Mouse (Mus musculus) ES-E14 (cell line): ENCODE data around the gene Calcoco2. TPM values are rescaled to one million over a fixed set of nuclear protein-coding genes. Genes with fewer than 3 reads are reported as not detected.
"Not testable (repeated sequence)": the region's sequence is repeated elsewhere in the genome, so short reads cannot be mapped to it uniquely, and the experiment has no call there.

Experiments used
- DNase-seq: peaks from one replicate; pipeline ENCODE4 v3.0.0-alpha.2; 2013; ENCODE audit warnings: low read depth, low spot score
- H3K27ac ChIP-seq: 2 replicates; pipeline ENCODE4 v1.5.1; 2012; ENCODE audit warnings: low read depth, mild to moderate bottlenecking, low read length, moderate library complexity, mixed read lengths; ENCODE audit not compliant: poor library complexity, insufficient read depth, severe bottlenecking
- H3K36me3 ChIP-seq: 2 replicates; pipeline ENCODE4 v1.6.1; 2012; ENCODE audit warnings: mild to moderate bottlenecking, low read length, moderate library complexity, mixed read lengths; ENCODE audit not compliant: control insufficient read depth, poor library complexity, insufficient read depth, severe bottlenecking
- H3K4me1 ChIP-seq, 2 experiments: fragments of 150-350 bp in 1 of 2; sonication (generic) in 1 of 2; 2 replicates each; pipeline ENCODE4 v1.6.1; 2012; ENCODE audit warnings: low read length in 2 of 2, mild to moderate bottlenecking in 1 of 2, mixed read lengths in 1 of 2; ENCODE audit not compliant: control insufficient read depth in 2 of 2, insufficient read depth in 2 of 2, poor library complexity in 1 of 2
- H3K4me3 ChIP-seq, 2 experiments: fragments of 150-350 bp in 1 of 2; sonication (generic) in 1 of 2; 2 replicates each; pipeline ENCODE4 v1.5.1; 2012; ENCODE audit warnings: low read length in 2 of 2, low read depth in 1 of 2, mild to moderate bottlenecking in 1 of 2, mixed read lengths in 1 of 2; ENCODE audit not compliant: insufficient read depth in 1 of 2, poor library complexity in 1 of 2, severe bottlenecking in 1 of 2
- H3K9ac ChIP-seq: 2 replicates; pipeline ENCODE4 v1.6.1; 2012; ENCODE audit warnings: low read depth, mild to moderate bottlenecking, low read length, mixed read lengths; ENCODE audit not compliant: poor library complexity, insufficient read depth, severe bottlenecking
- H3K9me3 ChIP-seq: fragments of 150-350 bp; sonication (generic); 2 replicates; pipeline ENCODE4 v1.6.1; 2012; ENCODE audit warnings: low read depth, mild to moderate bottlenecking, low read length; ENCODE audit not compliant: control insufficient read depth, insufficient read depth
- CHD2 ChIP-seq: IDR thresholded peaks from 2 replicates; pipeline ENCODE4 v1.6.1; 2014; ENCODE audit warnings: mild to moderate bottlenecking, low read depth, low read length, inconsistent platforms
- HCFC1 ChIP-seq: IDR thresholded peaks from 2 replicates; pipeline ENCODE4 v1.6.1; 2012; ENCODE audit warnings: low read length, inconsistent platforms, borderline replicate concordance; ENCODE audit not compliant: insufficient read depth
- MAFK ChIP-seq: IDR thresholded peaks from 2 replicates; pipeline ENCODE4 v1.6.1; 2014; ENCODE audit warnings: mild to moderate bottlenecking, low read depth, low read length, inconsistent platforms; ENCODE audit not compliant: insufficient read depth
- ZC3H11A ChIP-seq: IDR thresholded peaks from 2 replicates; pipeline ENCODE4 v1.6.1; 2012; ENCODE audit warnings: low read depth, mild to moderate bottlenecking, inconsistent platforms, low read length, borderline replicate concordance
- ZNF384 ChIP-seq: IDR thresholded peaks from 2 replicates; pipeline ENCODE4 v1.6.1; 2012; ENCODE audit warnings: low read depth, low read length, inconsistent platforms
- in situ Hi-C, 2 experiments: fragments of 600-800 bp; cut with MboI; formaldehyde crosslinking; loops; one replicate each; pipeline ENCODE4 v1.15.1; 2025; ENCODE audit warnings: low sequenced_read_pairs in 2 of 2, inconsistent platforms in 1 of 2; ENCODE audit not compliant: unreplicated experiment in 2 of 2
- total RNA-seq: library from RNA; depleted of rRNA; stranded (reverse); fragments of 300-350 nt; gene quantifications from 2 replicates; pipeline ENCODE4 v1.2.3, GENCODE M21; 2012

Gene Calcoco2
- total RNA-seq, 1 experiment, result 160 TPM

DNA sequence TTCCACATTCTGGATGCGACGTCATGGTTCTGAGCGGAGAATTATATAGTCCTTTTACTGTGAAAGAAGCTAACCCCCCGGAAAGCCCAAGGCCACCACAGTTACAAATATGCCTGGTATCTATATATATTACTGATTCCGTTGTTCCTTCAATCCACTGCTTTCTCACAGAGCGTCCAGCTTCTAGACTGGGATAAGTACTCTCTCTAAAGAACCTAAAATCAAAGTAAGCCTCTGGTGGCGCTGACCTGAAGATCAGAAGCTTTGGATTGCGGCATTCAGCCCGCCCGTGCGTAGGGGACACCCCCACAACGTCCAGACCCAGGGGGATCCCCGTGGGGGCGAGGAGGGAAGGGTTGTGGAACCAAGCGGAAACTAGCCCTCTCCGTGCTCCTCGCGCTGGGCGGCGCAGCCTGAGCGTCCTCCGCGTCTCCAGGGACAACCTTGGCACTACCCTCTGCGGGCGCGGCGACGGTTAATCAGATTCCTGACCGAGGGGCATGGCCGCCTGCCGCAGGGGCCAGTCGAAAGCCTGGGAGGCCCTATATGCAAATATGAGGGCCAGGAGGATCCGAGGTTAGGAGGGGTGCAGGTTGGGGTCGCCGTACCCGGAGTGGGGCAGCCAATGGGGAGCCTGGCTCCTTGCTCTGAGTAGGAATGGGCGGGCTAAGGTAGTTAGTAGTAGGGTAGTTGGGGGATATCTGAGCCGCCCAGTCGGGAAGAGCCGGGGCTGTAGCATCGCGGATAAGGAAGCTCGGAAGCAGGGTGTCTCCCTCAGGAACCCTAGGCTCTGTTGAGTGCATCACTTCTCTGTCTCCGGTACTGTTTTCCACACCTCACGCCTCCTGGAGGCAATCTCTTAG lies 12.5 kb upstream of the Calcoco2 start:
- DNase-seq, result no peak
- Histone ChIP-seq H3K9me3 (no peaks in the 10 kb centered on the region), H3K9ac (peak overlapping the region; percentile 33), H3K4me3 (peak overlapping the region; percentile 52 to 67), H3K36me3 (no peaks in the 10 kb centered on the region), H3K4me1 (peaks cover 5 to 6% of the 10 kb centered on the region in 2 experiments; a peak in 3 of 4 replicates), H3K27ac (no peak overlapping the region)
- in situ Hi-C loops, result no loop called here
- TF ChIP-seq MAFK (no peak), HCFC1 (no peak), ZC3H11A (no peak), CHD2 (no peak), ZNF384 (no peak)

DNA sequence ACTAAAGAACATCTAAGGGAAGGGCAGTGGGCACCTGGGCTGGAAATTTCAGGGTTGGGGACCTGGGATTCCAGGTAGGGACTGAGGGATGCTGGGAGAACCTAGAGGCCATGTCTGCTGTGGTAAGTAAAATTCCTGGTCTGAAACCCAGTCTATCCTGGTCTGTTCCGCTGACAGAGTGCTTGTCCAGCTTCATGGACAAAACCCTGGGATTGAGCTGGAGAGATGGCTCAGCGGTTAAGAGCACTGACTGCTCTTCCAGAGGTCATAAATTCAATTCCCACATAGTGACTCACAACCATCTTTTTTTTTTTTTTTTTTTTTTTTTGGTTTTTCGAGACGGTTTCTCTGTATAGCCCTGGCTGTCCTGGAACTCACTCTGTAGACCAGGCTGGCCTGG lies 11.0 kb upstream of the Calcoco2 start:
- in situ Hi-C loops, H3K27ac ChIP-seq, H3K4me3 ChIP-seq, H3K4me1 ChIP-seq, H3K9me3 ChIP-seq, DNase-seq, H3K36me3 ChIP-seq, H3K9ac ChIP-seq: not testable (repeated sequence)

DNA sequence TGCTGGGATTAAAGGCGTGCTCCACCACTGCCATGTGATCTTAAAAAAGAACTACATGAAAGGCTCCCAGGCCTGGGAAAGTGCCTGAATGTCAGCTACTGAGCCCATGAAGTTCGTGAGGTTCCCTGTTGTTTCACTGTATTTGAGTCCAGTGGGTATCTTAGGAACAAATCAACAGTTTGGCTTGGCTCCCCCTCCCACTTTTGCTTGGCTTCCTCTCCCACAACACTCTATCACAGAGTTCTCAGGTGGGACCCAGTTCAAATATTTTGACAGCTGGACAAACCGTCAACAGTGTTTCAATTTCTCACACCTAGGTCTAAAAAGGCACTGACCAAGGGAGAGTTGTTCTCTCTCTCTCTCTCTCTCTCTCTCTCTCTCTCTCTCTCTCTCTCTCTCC lies 7.6 kb upstream of the Calcoco2 start:
- H3K4me3 ChIP-seq, result no peak overlapping the region
- in situ Hi-C loops, result no loop called here

DNA sequence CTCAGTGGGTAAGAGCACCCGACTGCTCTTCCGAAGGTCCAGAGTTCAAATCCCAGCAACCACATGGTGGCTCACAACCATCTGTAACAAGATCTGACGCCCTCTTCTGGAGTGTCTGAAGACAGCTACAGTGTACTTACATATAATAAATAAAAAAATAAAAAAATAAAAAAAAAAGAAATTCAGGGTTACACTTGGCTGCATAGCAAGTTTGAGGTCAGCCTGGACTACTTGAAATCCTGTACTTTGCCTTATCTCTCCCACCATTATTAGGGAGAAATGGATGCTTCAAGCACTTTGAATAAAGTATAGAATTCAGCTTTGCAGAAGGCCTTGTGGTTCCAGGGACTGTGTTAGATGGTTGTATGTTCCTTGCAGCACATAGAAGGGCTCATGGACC lies 5.2 kb upstream of the Calcoco2 start:
- H3K4me3 ChIP-seq, H3K36me3 ChIP-seq, H3K9ac ChIP-seq, H3K27ac ChIP-seq, H3K4me1 ChIP-seq, DNase-seq, H3K9me3 ChIP-seq, in situ Hi-C loops: not testable (repeated sequence)

More for the DNA sequence above, 7.6 kb upstream of the Calcoco2 start:
- Histone ChIP-seq H3K27ac (no peak overlapping the region), H3K9me3 (no peaks in the 10 kb centered on the region), H3K9ac (no peak overlapping the region), H3K36me3 (no peaks in the 10 kb centered on the region), H3K4me1 (peaks cover 3 to 6% of the 10 kb centered on the region in 2 experiments; a peak in 2 of 4 replicates)
- TF ChIP-seq MAFK, result no peak
- no peak for TF ChIP-seq ZC3H11A
- no peak for TF ChIP-seq CHD2
- DNase-seq, result no peak

DNA sequence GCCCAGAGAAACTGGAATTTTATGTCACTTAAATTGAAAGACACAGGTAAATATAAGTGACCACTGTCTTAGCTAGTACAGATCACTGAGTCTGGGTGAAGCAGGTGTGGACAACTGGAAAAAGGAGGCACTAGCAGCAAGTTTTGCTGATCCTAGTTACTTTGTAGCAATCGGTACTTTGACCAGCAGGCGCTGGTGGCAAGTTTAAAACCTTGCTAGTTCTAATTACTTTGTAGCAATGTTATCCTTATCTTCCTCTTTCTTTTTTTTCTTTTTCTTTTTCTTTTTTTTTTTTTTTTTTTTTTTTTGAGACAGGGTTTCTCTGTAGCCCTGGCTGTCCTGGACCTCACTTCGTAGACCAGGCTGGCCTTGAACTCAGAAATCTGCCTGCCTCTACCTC lies 4.4 kb upstream of the Calcoco2 start:
- Histone ChIP-seq H3K27ac (peak overlapping the region; percentile 84; the same call in 1 of the 2 replicates), H3K36me3 (no peaks in the 10 kb centered on the region), H3K4me1 (peaks cover 6 to 7% of the 10 kb centered on the region in 2 experiments), H3K9me3 (no peaks in the 10 kb centered on the region), H3K9ac (no peak overlapping the region), H3K4me3 (no peak overlapping the region)
- DNase-seq, result no peak
- TF ChIP-seq ZNF384 (0 out of 2 replicates have a peak, but pooled peaks have one; percentile 33), ZC3H11A (no peak), MAFK (no peak)
- in situ Hi-C loops, result no loop called here
